Comparison of ENCODE assay signal across 8 mouse cellular contexts in genomic region chr13:67844853-67845194, GRCm38 (mm10). TPM values are rescaled to one million over a fixed set of nuclear protein-coding genes. Genes with fewer than 3 reads are reported as not detected.
DNase-seq lines count a peak whose midpoint lies in the region; ATAC-seq and TF ChIP-seq lines count a peak whose summit lies in the region.

No protein-coding gene starts in this region.

- no peak for DNase-seq in layer of hippocampus, adult 2 months (ENCODE audit: low spot score in 2 of 2)
- DNase-seq in layer of hippocampus, postnatal 10 days (ENCODE audit: low spot score in 2 of 2) = no peak
- DNase-seq in thymus, adult 18-20 months = no peak
- DNase-seq in embryo, embryonic 9.5 days (ENCODE audit: extremely low spot score) = no peak
- no peak for DNase-seq in testis, postnatal 10 days (ENCODE audit: low spot score)

- ATAC-seq in embryonic facial prominence, embryonic 13.5 days (ENCODE audit: insufficient number of reproducible peaks, insufficient read depth, low FRiP score, low TSS enrichment, low read depth) = no peak
- ATAC-seq in intestine, postnatal 0 days = no peak
- ATAC-seq in neural tube, embryonic 13.5 days (ENCODE audit: low read depth) = peak; percentile 60

- H3K9me3 ChIP-seq in embryonic facial prominence, embryonic 13.5 days = no peaks in the 10 kb centered on the region
- H3K9me3 ChIP-seq in intestine, postnatal 0 days (ENCODE audit: control insufficient read depth) = no peaks in the 10 kb centered on the region
- no peaks in the 10 kb centered on the region for H3K9me3 ChIP-seq in neural tube, embryonic 13.5 days

- WGBS in embryonic facial prominence, embryonic 13.5 days = 16% methylated on average over 8 of the region's 8 CpGs
- 27% methylated on average over 8 of the region's 8 CpGs for WGBS in intestine, postnatal 0 days
- 22% methylated on average over 8 of the region's 8 CpGs for WGBS in neural tube, embryonic 13.5 days

- H3K27ac ChIP-seq in layer of hippocampus, adult 2 months = peak overlapping the region; percentile 75
- H3K27ac ChIP-seq in embryonic facial prominence, embryonic 13.5 days = no peak overlapping the region
- no peak overlapping the region for H3K27ac ChIP-seq in intestine, postnatal 0 days (ENCODE audit: low read depth, low read length)
- H3K27ac ChIP-seq in neural tube, embryonic 13.5 days (replicated peaks) = no peak overlapping the region

- H3K4me3 ChIP-seq in layer of hippocampus, adult 2 months = peak overlapping the region; percentile 43
- H3K4me3 ChIP-seq in embryonic facial prominence, embryonic 13.5 days = peak overlapping the region; percentile 42
- peak overlapping the region; percentile 32 for H3K4me3 ChIP-seq in intestine, postnatal 0 days (ENCODE audit: low read depth, low read length)
- peak overlapping the region; percentile 37 for H3K4me3 ChIP-seq in neural tube, embryonic 13.5 days

- H3K4me1 ChIP-seq in embryonic facial prominence, embryonic 13.5 days = peaks cover 7% of the 10 kb centered on the region; the same call in 1 of the 2 replicates
- H3K4me1 ChIP-seq in intestine, postnatal 0 days (replicated peaks; ENCODE audit: control insufficient read depth, insufficient read depth, low read length) = no peaks in the 10 kb centered on the region
- H3K4me1 ChIP-seq in neural tube, embryonic 13.5 days (replicated peaks) = peaks cover 6% of the 10 kb centered on the region

- H3K36me3 ChIP-seq in embryonic facial prominence, embryonic 13.5 days = no peaks in the 10 kb centered on the region
- H3K36me3 ChIP-seq in intestine, postnatal 0 days (ENCODE audit: control insufficient read depth, insufficient read depth) = no peaks in the 10 kb centered on the region
- H3K36me3 ChIP-seq in neural tube, embryonic 13.5 days = no peaks in the 10 kb centered on the region

- H3K9ac ChIP-seq in embryonic facial prominence, embryonic 13.5 days = peak overlapping the region; percentile 66
- 0 out of 2 replicates have a peak overlapping the region, but pooled peaks have one; percentile 34 for H3K9ac ChIP-seq in intestine, postnatal 0 days (ENCODE audit: low read depth, low read length)
- peak overlapping the region; percentile 66 for H3K9ac ChIP-seq in neural tube, embryonic 13.5 days

- no peak for TF ChIP-seq CTCF in layer of hippocampus, adult 2 months (conservative IDR thresholded peaks at IDR 0.05)
- TF ChIP-seq CTCF in intestine, postnatal 0 days (IDR thresholded peaks at IDR 0.05; ENCODE audit: low read depth) = no peak

- no peaks in the 10 kb centered on the region for H3K27me3 ChIP-seq in embryonic facial prominence, embryonic 13.5 days
- H3K27me3 ChIP-seq in intestine, postnatal 0 days (replicated peaks; ENCODE audit: control insufficient read depth, insufficient read depth, low read length) = no peaks in the 10 kb centered on the region
- no peaks in the 10 kb centered on the region for H3K27me3 ChIP-seq in neural tube, embryonic 13.5 days

- H3K4me2 ChIP-seq in embryonic facial prominence, embryonic 13.5 days = peak overlapping the region; percentile 58
- H3K4me2 ChIP-seq in intestine, postnatal 0 days (replicated peaks; ENCODE audit: low read depth) = peak overlapping the region; percentile 64
- peak overlapping the region; percentile 56 for H3K4me2 ChIP-seq in neural tube, embryonic 13.5 days

RNA-seq across cellular contexts. Expression of gene Gm10037, which starts 13.9 kb away (rescaled TPM):
- total RNA-seq in layer of hippocampus, adult 2 months (2021) = 10 to 100 TPM; 10.9 to 14.6 TPM
- 1 to 10 TPM; 7.4 to 8.4 TPM for total RNA-seq in layer of hippocampus, postnatal 10 days (2021)
- polyA plus RNA-seq in embryonic facial prominence, embryonic 13.5 days (2015; fragmentation: Nextera tagmentation; extraction: Ambion mirVana) = 4.1 and 6.0 TPM in 2 replicates
- 0.47 TPM in 1 of 2 replicates, not detected in the other for polyA plus RNA-seq in intestine, postnatal 0 days (2015; fragmentation: Nextera tagmentation; extraction: Ambion mirVana)
- 6.5 and 8.7 TPM in 2 replicates for polyA plus RNA-seq in neural tube, embryonic 13.5 days (2015; fragmentation: Nextera tagmentation; extraction: Ambion mirVana)

RNA-seq across cellular contexts. Expression of gene BC048507, which starts 18.3 kb away (rescaled TPM):
- not detected for total RNA-seq in layer of hippocampus, adult 2 months (2021)
- not detected for total RNA-seq in layer of hippocampus, postnatal 10 days (2021)
- not detected in 2 replicates for polyA plus RNA-seq in embryonic facial prominence, embryonic 13.5 days (2015; fragmentation: Nextera tagmentation; extraction: Ambion mirVana)
- polyA plus RNA-seq in intestine, postnatal 0 days (2015; fragmentation: Nextera tagmentation; extraction: Ambion mirVana) = not detected in 2 replicates
- polyA plus RNA-seq in neural tube, embryonic 13.5 days (2015; fragmentation: Nextera tagmentation; extraction: Ambion mirVana) = not detected in 2 replicates

RNA-seq across cellular contexts. Expression of gene Zfp273, which starts 31.3 kb away (rescaled TPM):
- total RNA-seq in layer of hippocampus, adult 2 months (2021) = 1 to 10 TPM; 8.2 to 9.4 TPM
- total RNA-seq in layer of hippocampus, postnatal 10 days (2021) = 1 to 10 TPM; 7.8 to 9.3 TPM
- 9.5 and 10.1 TPM in 2 replicates for polyA plus RNA-seq in embryonic facial prominence, embryonic 13.5 days (2015; fragmentation: Nextera tagmentation; extraction: Ambion mirVana)
- polyA plus RNA-seq in intestine, postnatal 0 days (2015; fragmentation: Nextera tagmentation; extraction: Ambion mirVana) = 2.3 and 2.8 TPM in 2 replicates
- 12.8 TPM in 2 replicates for polyA plus RNA-seq in neural tube, embryonic 13.5 days (2015; fragmentation: Nextera tagmentation; extraction: Ambion mirVana)
